Mouse (Mus musculus): ENCODE data around the gene Tspo. TPM values are rescaled to one million over a fixed set of nuclear protein-coding genes. Genes with fewer than 3 reads are reported as not detected.

Tspo gene
- polyA plus RNA-seq, 1 experiment from 2014 or later, result 60.5 TPM

DNA sequence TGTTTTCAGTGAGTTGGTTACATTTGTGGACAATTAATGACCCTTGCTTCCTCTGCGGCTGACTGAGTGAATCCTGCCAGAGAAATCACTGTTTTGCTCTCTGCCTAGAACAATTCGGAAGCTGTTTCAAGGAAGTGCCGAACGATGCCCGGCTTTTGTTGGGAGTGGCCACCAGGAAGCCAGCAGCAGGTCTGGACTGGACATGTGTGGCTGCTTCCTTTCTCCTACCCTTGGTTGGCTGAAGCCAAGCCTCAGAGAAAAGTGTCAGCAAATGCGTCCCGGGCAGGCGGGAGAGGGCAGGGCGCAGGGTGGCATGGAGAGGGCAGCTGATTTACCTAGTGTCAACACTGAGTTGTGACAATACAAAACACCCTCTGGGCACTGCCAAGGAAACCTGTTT lies 33.2 kb upstream of the Tspo start:
- Histone ChIP-seq H3K36me3 (no peaks in the 10 kb centered on the region), H3K9me3 (replicated peaks) (no peaks in the 10 kb centered on the region), H3K4me1 (peaks cover 22% of the 10 kb centered on the region), H3K27ac (peak overlapping the region; percentile 50; the same call in 1 of the 2 replicates), H3K27me3 (ENCODE audit: low read depth, poor library complexity, severe bottlenecking) (peaks cover 56% of the 10 kb centered on the region), H3K4me3 (no peak overlapping the region)
- WGBS, result 73% methylated on average over 9 of the region's 9 CpGs
- DNase-seq (ENCODE audit: low spot score), result no peak

DNA sequence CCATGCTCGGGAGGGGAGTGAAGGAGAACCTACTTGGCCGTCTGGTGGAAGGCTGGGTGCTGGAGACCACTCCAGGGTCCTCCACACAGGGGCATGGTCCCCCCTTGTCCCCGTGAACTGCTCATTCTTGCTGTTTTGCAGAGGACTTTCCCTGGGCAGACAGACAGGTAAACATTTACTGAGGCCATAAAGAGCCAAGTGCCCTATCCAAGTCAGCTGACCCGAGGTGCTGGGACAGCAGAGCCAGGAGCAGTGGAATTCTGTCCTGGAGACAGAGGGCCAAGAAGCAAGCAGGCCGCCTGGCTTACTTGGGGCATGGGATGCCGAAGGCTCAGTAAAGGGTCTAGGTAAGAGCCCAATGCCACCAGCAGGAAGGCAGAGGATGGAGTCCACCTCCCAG lies 32.7 kb upstream of the Tspo start:
- Histone ChIP-seq H3K27ac (peak overlapping the region; percentile 50; the same call in 1 of the 2 replicates), H3K27me3 (ENCODE audit: low read depth, poor library complexity, severe bottlenecking) (peaks cover 52% of the 10 kb centered on the region), H3K4me3 (no peak overlapping the region), H3K36me3 (no peaks in the 10 kb centered on the region), H3K9me3 (replicated peaks) (no peaks in the 10 kb centered on the region), H3K4me1 (peaks cover 18% of the 10 kb centered on the region)
- DNase-seq (ENCODE audit: low spot score), result no peak
- 74% methylated on average over 6 of the region's 6 CpGs for WGBS

DNA sequence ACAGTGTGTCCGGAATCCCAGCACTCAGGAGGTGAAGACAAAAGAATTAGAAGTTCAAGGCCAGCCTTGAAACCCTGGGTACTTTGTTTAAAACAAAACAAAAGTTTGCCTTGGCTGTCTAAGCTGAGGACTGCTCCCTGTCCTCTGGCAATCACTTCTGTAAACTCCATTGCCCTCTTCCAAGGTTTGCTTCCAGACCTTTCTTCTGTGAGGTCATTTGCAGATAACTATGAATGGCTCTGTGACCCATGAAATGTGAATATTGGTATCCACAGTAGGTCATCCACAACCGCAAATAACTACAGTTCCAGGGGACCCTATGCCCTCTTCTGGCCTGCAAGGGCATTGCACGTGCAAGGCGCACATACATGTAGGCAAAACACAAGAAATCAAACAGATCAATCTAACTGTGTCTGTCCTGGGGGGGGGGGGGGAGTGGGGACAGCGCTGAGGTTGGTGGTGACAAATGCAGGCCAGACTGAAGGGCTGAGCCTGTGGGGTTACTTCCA lies 31.4 kb upstream of the Tspo start:
- WGBS, result 83% methylated on average over 5 of the region's 5 CpGs

DNA sequence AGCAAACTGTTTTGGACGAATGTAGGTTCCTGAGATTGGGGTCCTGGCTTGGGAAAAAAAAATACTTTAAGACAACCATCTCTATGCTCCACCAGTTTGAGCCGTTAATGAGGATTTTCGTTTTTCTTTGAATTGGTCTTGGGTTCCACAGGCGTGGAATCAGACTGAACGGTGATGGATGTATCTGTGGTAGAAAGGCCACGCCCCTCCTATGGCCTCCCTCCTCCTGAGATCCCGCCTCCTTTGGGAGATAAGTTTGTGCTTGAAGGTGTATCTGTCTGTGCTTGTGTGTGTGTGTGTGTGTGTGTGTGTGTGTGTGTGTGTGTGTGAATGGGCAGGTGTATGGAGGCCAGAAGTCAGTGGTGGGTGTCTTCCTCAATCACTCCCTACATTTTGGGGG lies 30.8 kb upstream of the Tspo start:
- whole genome bisulfite sequencing, result 85% methylated on average over 7 of the region's 7 CpGs
- Histone ChIP-seq H3K27me3 (ENCODE audit: low read depth, poor library complexity, severe bottlenecking) (peaks cover 33% of the 10 kb centered on the region), H3K4me1 (no peaks in the 10 kb centered on the region), H3K27ac (no peak overlapping the region), H3K36me3 (no peaks in the 10 kb centered on the region), H3K4me3 (no peak overlapping the region), H3K9me3 (replicated peaks) (no peaks in the 10 kb centered on the region)
- no peak for DNase-seq (ENCODE audit: low spot score)

More for the DNA sequence above, 31.4 kb upstream of the Tspo start:
- Histone ChIP-seq H3K27me3 (ENCODE audit: low read depth, poor library complexity, severe bottlenecking) (peaks cover 39% of the 10 kb centered on the region), H3K9me3 (replicated peaks) (no peaks in the 10 kb centered on the region), H3K4me1 (peaks cover 4% of the 10 kb centered on the region), H3K4me3 (no peak overlapping the region), H3K36me3 (no peaks in the 10 kb centered on the region), H3K27ac (no peak overlapping the region)
- no peak for DNase-seq (ENCODE audit: low spot score)

DNA sequence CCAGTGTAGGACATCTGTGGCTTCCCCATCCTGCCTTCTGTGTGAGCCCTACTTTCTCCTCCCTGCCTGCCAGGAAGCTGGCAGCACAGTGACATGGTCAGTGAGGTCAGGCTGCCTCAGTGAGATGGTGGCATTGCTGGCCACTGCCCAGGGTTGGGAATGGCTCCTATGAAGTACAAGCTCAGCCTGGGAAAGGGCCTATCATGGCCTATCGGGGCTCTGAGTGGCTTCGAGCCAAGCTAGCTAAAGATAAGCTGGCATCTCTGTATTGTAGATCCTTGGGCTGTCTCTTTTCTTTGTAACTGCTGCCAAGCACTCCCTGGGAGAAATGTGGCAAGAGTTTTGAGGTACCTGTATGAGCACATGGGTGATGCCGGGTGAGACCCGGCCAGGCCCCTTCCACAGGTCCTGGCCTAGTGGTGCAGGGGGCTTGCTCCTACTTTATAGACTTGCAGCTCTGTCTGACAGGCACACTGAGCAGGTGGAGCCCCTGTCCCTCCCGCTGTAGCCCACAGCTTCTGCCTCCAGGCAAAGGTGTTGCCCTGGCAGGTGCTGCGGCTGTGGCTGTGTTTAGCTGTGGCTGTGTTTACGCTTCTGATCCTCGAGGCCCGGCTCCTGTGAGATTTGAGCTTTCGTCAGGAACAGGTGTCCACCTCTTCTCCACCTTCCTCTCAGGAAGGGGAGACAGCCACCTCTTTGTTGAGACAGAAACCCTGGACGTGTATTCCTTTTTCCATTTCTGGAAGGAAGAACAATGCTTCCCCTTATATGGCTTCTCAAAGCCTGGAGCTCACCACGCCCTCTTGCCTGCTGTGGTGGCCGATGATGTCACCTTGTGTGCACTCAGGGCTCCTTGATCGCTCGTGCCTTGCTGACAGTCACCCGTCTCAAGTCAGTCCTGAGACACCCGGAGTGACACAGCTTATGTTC lies 28.2 kb upstream of the Tspo start:
- no peaks in the 10 kb centered on the region for H3K36me3 ChIP-seq
- no peaks in the 10 kb centered on the region for H3K4me1 ChIP-seq
- no peak overlapping the region for H3K4me3 ChIP-seq
- H3K27ac ChIP-seq, result 0 out of 2 replicates have a peak overlapping the region, but pooled peaks have one; percentile 15
- DNase-seq (ENCODE audit: low spot score), result no peak
- no peaks in the 10 kb centered on the region for H3K9me3 ChIP-seq (replicated peaks)
- H3K27me3 ChIP-seq (ENCODE audit: low read depth, poor library complexity, severe bottlenecking), result peaks cover 6% of the 10 kb centered on the region; the same call in 1 of the 2 replicates
- WGBS, result 89% methylated on average over 17 of the region's 17 CpGs

DNA sequence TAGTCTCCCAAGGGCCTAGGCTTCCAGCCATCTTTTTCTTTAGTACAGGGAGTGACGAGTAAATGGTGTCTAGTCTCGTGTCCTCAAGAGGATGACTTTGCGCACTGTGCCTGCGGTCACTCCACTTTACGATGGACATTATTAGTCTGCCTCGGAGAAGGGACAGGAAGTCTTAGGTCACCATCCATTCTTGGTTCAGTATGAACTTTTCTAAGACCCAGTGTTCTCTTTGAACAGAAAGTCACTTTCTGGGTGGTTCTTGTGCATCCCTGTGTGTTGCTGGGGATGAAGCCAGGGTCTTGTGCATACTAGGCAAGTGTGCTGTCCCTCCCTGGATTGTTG lies 27.5 kb upstream of the Tspo start:
- Histone ChIP-seq H3K27me3 (ENCODE audit: low read depth, poor library complexity, severe bottlenecking) (0 out of 2 replicates have a peak, but pooled peaks cover under 1% of the 10 kb centered on the region), H3K4me1 (no peaks in the 10 kb centered on the region), H3K9me3 (replicated peaks) (no peaks in the 10 kb centered on the region), H3K27ac (no peak overlapping the region), H3K36me3 (no peaks in the 10 kb centered on the region), H3K4me3 (no peak overlapping the region)
- no peak for DNase-seq (ENCODE audit: low spot score)
- 88% methylated on average over 6 of the region's 6 CpGs for WGBS

DNA sequence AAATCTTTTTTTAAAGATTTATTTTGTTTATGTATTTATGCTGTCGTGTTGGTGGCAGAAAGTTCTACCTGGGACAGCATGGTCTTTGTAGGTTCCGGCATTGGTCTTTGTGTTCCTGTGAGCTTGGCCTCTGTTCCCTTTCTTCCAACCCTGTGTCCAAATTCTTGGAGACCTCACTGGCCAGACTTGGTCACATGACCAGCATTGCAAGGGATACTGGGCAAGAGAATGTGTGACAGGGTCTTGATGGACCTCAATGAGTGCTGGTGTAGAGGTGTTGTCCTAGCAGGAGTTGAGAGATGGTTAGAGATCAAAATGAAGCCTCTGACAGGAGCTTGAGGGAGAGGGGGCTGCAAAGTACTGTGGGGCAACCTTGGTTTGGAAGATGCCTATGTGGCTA lies 24.5 kb upstream of the Tspo start:
- Histone ChIP-seq H3K27me3 (ENCODE audit: low read depth, poor library complexity, severe bottlenecking) (no peaks in the 10 kb centered on the region), H3K27ac (no peak overlapping the region), H3K9me3 (replicated peaks) (no peaks in the 10 kb centered on the region), H3K4me3 (no peak overlapping the region), H3K4me1 (no peaks in the 10 kb centered on the region), H3K36me3 (no peaks in the 10 kb centered on the region)
- no peak for DNase-seq (ENCODE audit: low spot score)
- WGBS, result 96% methylated on average over 2 of the region's 2 CpGs

DNA sequence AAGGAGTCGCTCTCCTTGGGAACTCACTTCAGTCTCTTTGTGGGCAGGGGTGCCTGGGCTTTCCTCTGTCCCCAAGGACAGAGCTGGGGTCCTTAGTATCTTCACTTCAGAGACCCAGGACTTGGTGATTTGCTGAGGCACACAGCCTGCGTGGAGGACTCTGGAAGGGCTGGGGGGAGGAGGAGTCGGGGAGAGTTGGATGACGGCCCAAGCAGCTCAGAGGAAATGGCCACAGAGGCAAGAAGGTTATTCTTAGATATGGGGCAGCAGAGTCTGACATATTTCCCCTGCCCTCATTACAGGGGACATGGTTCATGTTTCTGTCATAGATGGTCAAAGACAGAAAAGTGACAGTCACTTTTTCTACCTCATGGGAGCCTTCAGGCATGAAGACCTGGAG lies 23.5 kb upstream of the Tspo start:
- H3K4me3 ChIP-seq, result no peak overlapping the region
- H3K4me1 ChIP-seq, result no peaks in the 10 kb centered on the region; the same call in 1 of the 2 replicates
- no peak for DNase-seq (ENCODE audit: low spot score)
- 77% methylated on average over 4 of the region's 4 CpGs for WGBS
- H3K9me3 ChIP-seq (replicated peaks), result no peaks in the 10 kb centered on the region
- no peaks in the 10 kb centered on the region for H3K27me3 ChIP-seq (ENCODE audit: low read depth, poor library complexity, severe bottlenecking)
- H3K27ac ChIP-seq, result no peak overlapping the region
- peaks cover 3% of the 10 kb centered on the region for H3K36me3 ChIP-seq

DNA sequence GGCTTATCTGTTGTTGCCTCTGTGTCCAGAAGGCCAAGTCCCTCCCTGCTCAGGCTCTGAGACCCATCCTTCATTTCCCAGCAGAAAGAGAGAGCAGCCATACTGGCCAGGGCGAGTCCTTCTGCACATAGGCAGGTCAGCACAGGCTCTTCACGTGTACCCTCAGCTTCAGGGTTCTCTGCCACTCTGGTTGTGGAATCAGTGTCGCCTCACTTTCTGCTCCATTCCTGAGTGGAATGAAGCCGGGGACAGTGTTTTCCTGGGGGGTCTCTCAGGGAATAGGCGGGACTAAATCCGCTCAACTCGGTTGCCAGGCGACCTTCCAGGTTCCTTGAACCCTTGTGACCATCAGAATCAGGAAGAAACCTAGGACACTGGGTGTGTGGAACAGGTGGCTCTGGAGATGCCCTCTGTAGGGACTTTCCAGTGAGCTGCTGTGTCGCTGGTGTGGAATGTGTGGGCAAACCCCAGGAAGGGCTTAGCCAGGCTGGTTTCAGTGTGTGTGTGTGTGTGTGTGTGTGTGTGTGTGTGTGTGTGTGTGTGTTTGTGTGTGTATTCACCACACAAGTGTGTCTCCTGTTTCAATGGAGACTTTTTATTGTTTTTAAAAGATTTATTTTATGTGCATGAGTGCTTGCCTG lies 21.6 kb upstream of the Tspo start:
- peaks cover 22% of the 10 kb centered on the region for H3K36me3 ChIP-seq
- DNase-seq (ENCODE audit: low spot score), result no peak
- no peak overlapping the region for H3K27ac ChIP-seq
- no peaks in the 10 kb centered on the region for H3K27me3 ChIP-seq (ENCODE audit: low read depth, poor library complexity, severe bottlenecking)
- H3K9me3 ChIP-seq (replicated peaks), result no peaks in the 10 kb centered on the region
- H3K4me3 ChIP-seq, result no peak overlapping the region
- no peaks in the 10 kb centered on the region; the same call in 1 of the 2 replicates for H3K4me1 ChIP-seq
- WGBS, result 83% methylated on average over 9 of the region's 9 CpGs

DNA sequence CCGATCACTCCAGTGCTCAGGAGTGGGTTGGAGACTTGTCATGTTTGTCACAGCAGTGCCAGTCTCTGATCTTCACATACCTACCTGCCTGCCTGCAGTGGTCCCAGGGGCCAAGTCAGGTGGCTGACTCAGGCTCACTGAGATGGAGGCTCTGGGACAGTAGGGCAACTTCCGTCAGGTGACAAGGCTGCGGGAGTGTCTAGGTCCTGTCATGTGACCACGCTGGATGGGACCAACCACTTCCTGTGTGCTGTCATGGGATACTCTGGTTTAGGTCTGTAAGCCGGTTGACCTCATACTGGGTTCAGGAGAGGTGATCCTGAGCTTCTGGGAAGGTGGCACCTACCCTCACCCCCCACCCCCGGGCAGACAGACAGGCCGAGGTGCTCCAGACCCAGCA lies 17.4 kb upstream of the Tspo start:
- WGBS, result 94% methylated on average over 7 of the region's 7 CpGs
- no peak for DNase-seq (ENCODE audit: low spot score)
- no peaks in the 10 kb centered on the region; the same call in 1 of the 2 replicates for H3K4me1 ChIP-seq
- H3K9me3 ChIP-seq (replicated peaks), result no peaks in the 10 kb centered on the region
- H3K36me3 ChIP-seq, result peaks cover 65% of the 10 kb centered on the region
- H3K4me3 ChIP-seq, result no peak overlapping the region
- H3K27ac ChIP-seq, result no peak overlapping the region
- H3K27me3 ChIP-seq (ENCODE audit: low read depth, poor library complexity, severe bottlenecking), result no peaks in the 10 kb centered on the region

DNA sequence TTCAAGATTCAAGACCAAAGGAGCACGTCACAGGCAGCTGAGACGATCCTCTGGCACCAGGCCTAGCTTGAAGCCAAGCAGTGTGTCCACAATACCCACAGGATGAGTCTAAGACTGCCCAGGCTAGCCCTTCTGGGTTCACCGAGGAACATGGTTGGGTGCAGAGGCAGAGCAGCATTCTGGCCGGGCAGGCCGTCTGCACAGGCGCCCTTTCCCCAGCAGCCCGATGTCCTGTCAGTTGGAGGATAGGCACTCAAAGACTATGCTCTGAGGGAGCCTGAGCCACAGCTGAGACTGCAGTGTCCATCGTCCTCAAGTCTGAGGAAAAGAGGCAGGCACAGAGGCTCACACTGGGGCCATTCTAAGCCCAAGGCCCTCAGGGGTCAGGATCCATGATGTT lies 16.2 kb upstream of the Tspo start:
- no peak for DNase-seq (ENCODE audit: low spot score)
- no peak overlapping the region for H3K27ac ChIP-seq
- H3K4me3 ChIP-seq, result no peak overlapping the region
- WGBS, result 93% methylated on average over 8 of the region's 8 CpGs
- H3K9me3 ChIP-seq (replicated peaks), result no peaks in the 10 kb centered on the region
- no peaks in the 10 kb centered on the region; the same call in 1 of the 2 replicates for H3K4me1 ChIP-seq
- peaks cover 76% of the 10 kb centered on the region for H3K36me3 ChIP-seq
- H3K27me3 ChIP-seq (ENCODE audit: low read depth, poor library complexity, severe bottlenecking), result no peaks in the 10 kb centered on the region

DNA sequence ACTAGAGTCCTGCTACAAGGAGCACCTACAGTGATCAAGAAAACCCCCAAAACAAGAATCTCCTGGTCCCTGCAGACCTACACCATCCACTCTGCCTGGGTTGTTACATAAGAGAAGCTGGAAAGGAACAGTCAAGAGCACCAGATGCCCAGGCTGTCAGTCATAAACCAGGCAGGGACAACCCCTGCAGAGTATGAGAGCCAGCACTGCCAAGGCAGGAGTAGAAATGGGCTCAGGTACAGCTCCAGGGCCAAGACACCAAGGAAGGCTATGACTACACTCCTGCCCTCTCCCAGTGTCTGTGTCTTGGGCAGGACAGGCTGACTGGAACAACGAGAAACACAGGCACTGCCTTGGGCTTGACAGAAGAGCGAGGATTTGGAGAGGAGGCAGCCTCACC lies 13.3 kb upstream of the Tspo start:
- Histone ChIP-seq H3K36me3 (peaks cover 86% of the 10 kb centered on the region), H3K4me3 (no peak overlapping the region), H3K4me1 (peaks cover 8% of the 10 kb centered on the region; the same call in 1 of the 2 replicates), H3K27me3 (ENCODE audit: low read depth, poor library complexity, severe bottlenecking) (no peaks in the 10 kb centered on the region), H3K9me3 (replicated peaks) (no peaks in the 10 kb centered on the region), H3K27ac (no peak overlapping the region)
- no peak for DNase-seq (ENCODE audit: low spot score)
- WGBS, result 87% methylated on average over 2 of the region's 2 CpGs

DNA sequence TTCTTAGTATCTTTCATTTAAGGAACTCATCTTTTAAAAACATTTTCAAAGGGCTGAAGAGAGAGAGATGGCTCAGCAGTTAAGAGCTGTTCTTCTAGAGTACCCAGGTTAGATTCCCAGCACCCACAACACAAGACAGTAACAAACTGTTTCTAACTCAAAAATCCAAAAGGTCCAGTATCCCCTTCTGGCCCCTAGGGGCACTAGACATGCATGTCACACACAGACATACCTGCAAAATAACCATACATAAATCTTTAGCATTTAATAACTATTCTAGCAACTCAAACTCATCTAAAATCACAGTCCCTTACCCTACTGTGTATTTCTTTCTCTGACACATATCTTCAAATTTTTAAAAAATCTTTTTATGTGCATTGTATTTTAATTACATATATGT lies 9.6 kb upstream of the Tspo start:
- DNase-seq (ENCODE audit: low spot score), result no peak
- Histone ChIP-seq H3K36me3 (peaks cover 49% of the 10 kb centered on the region), H3K27ac (no peak overlapping the region), H3K4me3 (no peak overlapping the region), H3K9me3 (replicated peaks) (no peaks in the 10 kb centered on the region), H3K4me1 (peaks cover 14% of the 10 kb centered on the region; the same call in 1 of the 2 replicates), H3K27me3 (ENCODE audit: low read depth, poor library complexity, severe bottlenecking) (no peaks in the 10 kb centered on the region)
